Mouse (Mus musculus): Measurements from ENCODE around the gene Trim71.

Gene Trim71

GRCm38 (mm10) chr9:114477019-114477418, 87.2 kb downstream of the Trim71 start:
- DNase-seq = no peak

- DNase-seq = no peak
Observed at GRCm38 (mm10) chr9:114471892-114472291, 92.3 kb downstream of the Trim71 start.

GRCm38 (mm10) chr9:114468701-114469100, 95.5 kb downstream of the Trim71 start:
- DNase-seq = no peak

- no peak for DNase-seq
Observed at GRCm38 (mm10) chr9:114468217-114468616, 96.0 kb downstream of the Trim71 start.

GRCm38 (mm10) chr9:114466871-114467270, 97.3 kb downstream of the Trim71 start:
- no peak for DNase-seq

- no peak for DNase-seq
Observed at GRCm38 (mm10) chr9:114465442-114465841, 98.7 kb downstream of the Trim71 start.

- DNase-seq = no peak
Observed at GRCm38 (mm10) chr9:114462569-114462968, 101.6 kb downstream of the Trim71 start.

- DNase-seq = no peak
Observed at GRCm38 (mm10) chr9:114458436-114458835, 105.7 kb downstream of the Trim71 start.
